Mouse (Mus musculus): ENCODE results near the gene H2-T22.

- TF ChIP-seq CTCF (IDR thresholded peaks at IDR 0.05; ENCODE audit: low read depth, low read length): no peak
- no peak for TF ChIP-seq POLR2A (IDR thresholded peaks at IDR 0.05; ENCODE audit: borderline replicate concordance, low read depth, low read length)
Observed at GRCm38 (mm10) chr17:36028879-36029619, 13.5 kb downstream of the H2-T22 start.

Measured in bone marrow macrophage, adult 2 months (primary cell).